Mouse (Mus musculus) granulocyte monocyte progenitor cell, adult 5-6 weeks (primary cell): ENCODE measurements around the gene Irak1. TPM values are rescaled to one million over a fixed set of nuclear protein-coding genes. Genes with fewer than 3 reads are reported as not detected.
A peak's percentile ranks its signal among the peaks of the same experiment; 100 is the strongest.

Experiments used
- ATAC-seq: replicated peaks from 2 replicates; pipeline ENCODE4 v1.8.0; 2016; ENCODE audit warnings: mild to moderate bottlenecking, moderate TSS enrichment, inconsistent platforms; ENCODE audit not compliant: poor library complexity, severe bottlenecking
- total RNA-seq, 2 experiments: library from RNA; stranded (forward) in 1 of 2; stranded (reverse) in 1 of 2; fragments of 200-712, 200-1000 nt in 1 of 2; fragments of >200 nt in 1 of 2; fragmentation: Nextera tagmentation in 1 of 2; gene quantifications; 2 replicates each; pipeline ENCODE4 v1.2.3; 2014 to 2017

Irak1 gene
- total RNA-seq, 2 experiments from 2014 or later: 60.7 to 101 TPM

GRCm38 (mm10) chrX:73966248-73967176, 57.2 kb downstream of the Irak1 start, which contains the start of gene Hcfc1:
Gene Hcfc1, minus strand, starts transcription at chrX:73966357.
- peak; percentile 36 for ATAC-seq

DNA sequence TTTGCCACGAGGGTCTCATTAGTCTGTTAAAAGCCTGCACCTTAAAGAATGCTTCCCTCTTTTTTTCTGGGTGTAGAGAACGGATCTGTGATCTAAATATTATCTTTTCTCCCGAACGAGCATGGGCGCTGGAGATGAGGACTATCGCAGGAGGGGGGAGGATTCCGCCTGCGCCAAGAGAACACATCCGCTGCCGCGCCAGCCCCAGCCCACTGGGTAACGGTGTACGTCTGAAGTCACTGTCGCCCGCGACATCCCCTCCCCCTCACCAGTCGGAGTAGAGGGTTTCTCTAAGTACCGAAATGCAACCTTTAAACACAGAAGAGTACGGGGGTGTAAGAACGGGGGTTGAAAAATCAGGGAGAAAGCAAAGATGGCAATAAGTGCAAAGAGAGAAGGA, 58.4 kb downstream of the Irak1 start:
- ATAC-seq: no peak

DNA sequence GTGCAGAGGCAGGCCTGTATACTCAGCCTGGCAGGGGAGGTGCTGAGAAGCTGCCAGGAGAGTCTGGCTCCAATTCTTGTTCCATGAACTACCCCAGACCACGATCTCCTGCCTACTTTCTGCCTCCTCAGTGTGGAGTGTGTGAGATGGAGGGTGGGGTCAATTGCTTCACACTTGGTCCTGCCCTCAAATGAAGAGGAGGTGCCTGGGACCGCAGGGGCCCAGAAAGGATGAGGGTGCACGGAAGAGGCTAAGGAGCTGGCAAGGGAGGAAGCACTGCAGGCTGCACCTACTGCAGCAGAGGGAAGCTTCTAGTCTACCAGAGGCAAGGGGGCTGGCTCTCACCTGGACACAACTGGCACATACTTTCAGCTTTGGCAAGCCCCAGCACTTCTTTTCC, 59.4 kb downstream of the Irak1 start:
- peak; percentile 46 for ATAC-seq

Other genes starting within 250 kb of the Irak1 start
- gene Srpk3, start 249.5 kb downstream of the Irak1 start, total RNA-seq (2014; fragmentation: Nextera tagmentation): not detected in 2 replicates
- not detected in 2 replicates for gene Srpk3, start 249.5 kb downstream of the Irak1 start, total RNA-seq (2017)
- gene Idh3g, start 237.0 kb downstream of the Irak1 start, total RNA-seq (2014; fragmentation: Nextera tagmentation): 290 and 324 TPM in 2 replicates
- gene Idh3g, start 237.0 kb downstream of the Irak1 start, total RNA-seq (2017): 213 and 240 TPM in 2 replicates
- gene Ssr4, start 236.9 kb downstream of the Irak1 start, total RNA-seq (2014; fragmentation: Nextera tagmentation): 623 and 635 TPM in 2 replicates
- 345 and 370 TPM in 2 replicates for gene Ssr4, start 236.9 kb downstream of the Irak1 start, total RNA-seq (2017)
- 0.58 and 2.6 TPM in 2 replicates for gene Pdzd4, start 198.9 kb downstream of the Irak1 start, total RNA-seq (2014; fragmentation: Nextera tagmentation)
- gene Pdzd4, start 198.9 kb downstream of the Irak1 start, total RNA-seq (2017): 0.90 and 1.4 TPM in 2 replicates
- not detected in 2 replicates for gene Avpr2, start 131.8 kb downstream of the Irak1 start, total RNA-seq (2014; fragmentation: Nextera tagmentation)
- gene Avpr2, start 131.8 kb downstream of the Irak1 start, total RNA-seq (2017): 0.09 TPM in 1 of 2 replicates, not detected in the other
- gene L1cam, start 127.8 kb downstream of the Irak1 start, total RNA-seq (2014; fragmentation: Nextera tagmentation): 0.11 and 0.13 TPM in 2 replicates
- gene L1cam, start 127.8 kb downstream of the Irak1 start, total RNA-seq (2017): 0.26 and 1.6 TPM in 2 replicates
- 45.1 and 49.1 TPM in 2 replicates for gene Arhgap4, start 102.0 kb downstream of the Irak1 start, total RNA-seq (2014; fragmentation: Nextera tagmentation)
- gene Arhgap4, start 102.0 kb downstream of the Irak1 start, total RNA-seq (2017): 26.4 and 36.3 TPM in 2 replicates
- 159 and 179 TPM in 2 replicates for gene Naa10, start 102.0 kb downstream of the Irak1 start, total RNA-seq (2014; fragmentation: Nextera tagmentation)
- gene Naa10, start 102.0 kb downstream of the Irak1 start, total RNA-seq (2017): 155 and 215 TPM in 2 replicates
- gene Renbp, start 93.1 kb downstream of the Irak1 start, total RNA-seq (2014; fragmentation: Nextera tagmentation): 24.5 and 60.3 TPM in 2 replicates
- gene Renbp, start 93.1 kb downstream of the Irak1 start, total RNA-seq (2017): 13.6 and 24.3 TPM in 2 replicates
- gene Hcfc1, start 57.6 kb downstream of the Irak1 start, total RNA-seq (2014; fragmentation: Nextera tagmentation): 114 and 140 TPM in 2 replicates
- 55.5 and 63.3 TPM in 2 replicates for gene Hcfc1, start 57.6 kb downstream of the Irak1 start, total RNA-seq (2017)
- gene Opn1mw, start 103.5 kb upstream of the Irak1 start, total RNA-seq (2014; fragmentation: Nextera tagmentation): not detected in 2 replicates
- gene Opn1mw, start 103.5 kb upstream of the Irak1 start, total RNA-seq (2017): not detected in 2 replicates
- 19.9 and 22.6 TPM in 2 replicates for gene Mecp2, start 111.4 kb upstream of the Irak1 start, total RNA-seq (2014; fragmentation: Nextera tagmentation)
- gene Mecp2, start 111.4 kb upstream of the Irak1 start, total RNA-seq (2017): 11.6 and 14.6 TPM in 2 replicates
- not detected in 2 replicates for gene Tex28, start 143.9 kb upstream of the Irak1 start, total RNA-seq (2014; fragmentation: Nextera tagmentation)
- not detected in 2 replicates for gene Tex28, start 143.9 kb upstream of the Irak1 start, total RNA-seq (2017)
- gene Tktl1, start 153.3 kb upstream of the Irak1 start, total RNA-seq (2014; fragmentation: Nextera tagmentation): not detected in 2 replicates
- not detected in 2 replicates for gene Tktl1, start 153.3 kb upstream of the Irak1 start, total RNA-seq (2017)
- 292 and 348 TPM in 2 replicates for gene Flna, start 225.9 kb upstream of the Irak1 start, total RNA-seq (2014; fragmentation: Nextera tagmentation)
- gene Flna, start 225.9 kb upstream of the Irak1 start, total RNA-seq (2017): 465 and 529 TPM in 2 replicates
- gene Emd, start 230.8 kb upstream of the Irak1 start, total RNA-seq (2014; fragmentation: Nextera tagmentation): 81.8 and 85.5 TPM in 2 replicates
- gene Emd, start 230.8 kb upstream of the Irak1 start, total RNA-seq (2017): 71.0 and 75.6 TPM in 2 replicates
- 5,642 and 5,847 TPM in 2 replicates for gene Rpl10, start 246.9 kb upstream of the Irak1 start, total RNA-seq (2014; fragmentation: Nextera tagmentation)
- gene Rpl10, start 246.9 kb upstream of the Irak1 start, total RNA-seq (2017): 1,448 and 1,548 TPM in 2 replicates